Mouse (Mus musculus) kidney, postnatal 0 days (tissue): ENCODE data around the gene Gm4846. TPM values are rescaled to one million over a fixed set of nuclear protein-coding genes. Genes with fewer than 3 reads are reported as not detected.
"Not testable (repeated sequence)": the region's sequence is repeated elsewhere in the genome, so short reads cannot be mapped to it uniquely, and the experiment has no call there.

Experiments used
- ATAC-seq: fragments of 200-750 bp; cut with Nextera tagmentation; replicated peaks from 2 replicates; pipeline ENCODE4 v1.8.0; 2017; ENCODE audit warnings: low read depth, moderate number of reproducible peaks, moderate TSS enrichment, moderate library complexity; ENCODE audit not compliant: low FRiP score
- DNase-seq: peaks from one replicate; pipeline ENCODE4 v3.0.0-alpha.2; 2016; ENCODE audit warnings: low spot score
- H3K27ac ChIP-seq: fragments of 300-500 bp; sonication (generic); 2 replicates; pipeline ENCODE4 v1.5.1; 2014; ENCODE audit warnings: mild to moderate bottlenecking
- H3K27me3 ChIP-seq: fragments of 300-500 bp; sonication (generic); 2 replicates; pipeline ENCODE4 v1.6.1; 2014; ENCODE audit warnings: low read length, mixed read lengths; ENCODE audit not compliant: insufficient read depth
- H3K36me3 ChIP-seq: fragments of 300-500 bp; sonication (generic); 2 replicates; pipeline ENCODE4 v1.6.1; 2014; ENCODE audit warnings: low read length, mixed read lengths; ENCODE audit not compliant: insufficient read depth
- H3K4me1 ChIP-seq: fragments of 300-500 bp; sonication (generic); replicated peaks from 2 replicates; pipeline ENCODE4 v1.6.1; 2014; ENCODE audit warnings: antibody characterized with exemption, low read length, mixed read lengths; ENCODE audit not compliant: insufficient read depth
- H3K4me2 ChIP-seq: fragments of 300-500 bp; sonication (generic); 2 replicates; pipeline ENCODE4 v1.6.1; 2014; ENCODE audit warnings: mild to moderate bottlenecking, low read length, moderate library complexity, mixed read lengths
- H3K4me3 ChIP-seq: fragments of 300-500 bp; sonication (generic); replicated peaks from 2 replicates; pipeline ENCODE4 v1.5.1; 2014; ENCODE audit warnings: low read depth, low read length
- H3K9ac ChIP-seq: fragments of 300-500 bp; sonication (generic); 2 replicates; pipeline ENCODE4 v1.6.1; 2014; ENCODE audit warnings: low read depth, low read length
- H3K9me3 ChIP-seq: fragments of 300-500 bp; sonication (generic); replicated peaks from 2 replicates; pipeline ENCODE4 v1.6.1; 2016; ENCODE audit warnings: low read length, inconsistent platforms, mixed read lengths
- CTCF ChIP-seq: IDR thresholded peaks from 2 replicates; pipeline ENCODE4 v1.5.1; 2016; ENCODE audit warnings: antibody characterized with exemption, low read depth, mild to moderate bottlenecking, moderate library complexity
- WGBS: fragments of 180-500 bp; shearing (Covaris S2); extraction: QIAGEN DNeasy Blood & Tissue Kit; methylation state at CpG from one replicate; pipeline ENCODE4 v1.1.7; 2014; 5-methylcytosine and 5-hydroxymethylcytosine counted together
- polyA plus RNA-seq: library from polyadenylated mRNA; unstranded; fragments of >200 nt; fragmentation: Nextera tagmentation; extraction: Ambion mirVana; gene quantifications from 2 replicates; pipeline ENCODE4 v1.2.1, GENCODE M21; 2015

Gene Gm4846
- polyA plus RNA-seq, result not detected in 2 replicates

DNA sequence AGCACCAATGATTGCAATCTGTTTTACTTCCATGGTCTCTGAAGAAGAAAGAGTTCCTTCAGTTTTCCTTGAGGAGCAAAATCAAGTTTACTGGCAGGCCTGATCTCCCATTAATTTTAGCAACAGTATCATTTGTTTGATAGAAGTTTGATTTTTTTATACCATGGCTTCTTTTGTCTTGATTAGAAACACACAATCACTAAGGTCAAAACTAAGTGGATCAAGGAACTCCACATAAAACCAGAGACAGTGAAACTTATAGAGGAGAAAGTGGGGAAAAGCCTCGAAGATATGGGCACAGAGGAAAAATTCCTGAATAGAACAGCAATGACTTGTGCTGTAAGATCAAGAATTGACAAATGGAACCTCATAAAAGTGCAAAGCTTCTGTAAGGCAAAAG, at the start of gene Gm4846:
Gene Gm4846 (minus strand): TSS at position 101 of the 400 bp plus-strand sequence.
- not testable (repeated sequence) for H3K36me3 ChIP-seq
- 64% methylated on average over 1 of the region's 1 CpGs for WGBS

DNA sequence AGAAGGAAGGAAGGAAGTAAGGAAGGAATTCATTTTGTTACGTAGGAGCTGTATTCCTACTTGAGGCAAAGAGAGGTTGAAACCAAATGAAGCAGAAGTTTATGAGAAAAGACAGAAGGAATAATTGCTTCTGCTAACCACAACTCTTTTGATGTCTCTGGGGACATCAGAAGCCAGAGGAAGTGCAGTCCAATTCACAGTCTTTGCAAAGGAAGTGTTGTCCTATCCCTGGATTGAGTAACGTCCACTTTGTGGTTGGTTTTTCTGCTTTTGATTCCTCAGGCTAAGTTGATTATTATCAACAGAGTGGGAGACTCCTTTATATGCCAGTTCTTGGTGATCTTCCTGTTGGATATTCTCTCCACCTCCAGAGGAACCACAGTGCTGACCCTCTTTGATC, 34.1 kb upstream of the Gm4846 start:
- not testable (repeated sequence) for H3K27ac ChIP-seq, H3K9ac ChIP-seq, H3K4me2 ChIP-seq, ATAC-seq, H3K27me3 ChIP-seq, DNase-seq, H3K36me3 ChIP-seq, H3K9me3 ChIP-seq, H3K4me3 ChIP-seq, H3K4me1 ChIP-seq
- WGBS, result 65% methylated on average over 2 of the region's 2 CpGs

More for the DNA sequence above, at the start of gene Gm4846:
- DNase-seq, H3K4me2 ChIP-seq, H3K9me3 ChIP-seq, ATAC-seq, H3K27me3 ChIP-seq, H3K4me3 ChIP-seq, H3K4me1 ChIP-seq, H3K27ac ChIP-seq, H3K9ac ChIP-seq: not testable (repeated sequence)

DNA sequence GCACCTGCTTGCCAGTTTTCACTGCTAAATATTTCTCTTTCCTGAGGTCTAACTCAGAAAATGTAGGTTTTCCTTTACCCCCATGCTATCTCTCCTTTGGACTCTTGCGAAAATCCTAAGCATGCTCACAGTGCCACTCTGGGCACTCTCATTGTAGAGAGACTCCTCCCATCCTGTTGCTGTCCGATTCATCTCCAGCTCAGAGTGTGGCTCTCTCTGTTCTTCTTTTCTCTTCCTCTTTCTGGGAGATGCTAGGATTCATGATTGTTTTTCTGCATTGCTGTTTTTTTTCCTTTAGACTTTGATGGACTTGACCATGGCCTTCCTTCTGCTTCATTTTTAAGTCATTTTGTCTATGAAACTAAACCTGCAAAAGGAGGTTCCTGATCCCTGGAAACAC, 27.3 kb upstream of the Gm4846 start:
- not testable (repeated sequence) for H3K27me3 ChIP-seq, H3K4me2 ChIP-seq, DNase-seq, H3K4me1 ChIP-seq, H3K36me3 ChIP-seq, H3K27ac ChIP-seq, H3K9ac ChIP-seq, H3K4me3 ChIP-seq, ATAC-seq, H3K9me3 ChIP-seq
- 87% methylated on average over 2 of the region's 2 CpGs for WGBS

DNA sequence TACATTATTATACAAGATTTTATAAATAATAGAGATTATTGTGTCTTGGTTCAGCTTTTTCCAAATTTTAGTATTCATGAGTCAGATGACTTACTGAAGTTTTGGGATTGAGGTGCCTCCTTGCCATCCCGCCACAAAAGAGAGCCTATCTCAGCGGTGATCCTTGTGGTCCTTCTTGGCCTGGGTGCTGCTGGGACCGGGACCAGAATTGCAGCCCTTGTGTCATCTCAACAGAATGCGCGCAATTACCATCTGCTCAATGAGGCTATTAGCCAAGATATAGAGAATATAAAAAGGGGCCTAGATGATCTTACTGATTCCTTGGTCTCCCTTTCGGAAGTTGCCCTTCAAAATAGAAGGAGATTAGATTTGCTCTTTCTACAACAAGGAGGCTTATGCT, 22.2 kb upstream of the Gm4846 start:
- 88% methylated on average over 6 of the region's 6 CpGs for WGBS
- not testable (repeated sequence) for H3K9ac ChIP-seq, H3K4me1 ChIP-seq, H3K27ac ChIP-seq, DNase-seq, H3K9me3 ChIP-seq, H3K4me3 ChIP-seq, H3K4me2 ChIP-seq, H3K27me3 ChIP-seq, H3K36me3 ChIP-seq, ATAC-seq

DNA sequence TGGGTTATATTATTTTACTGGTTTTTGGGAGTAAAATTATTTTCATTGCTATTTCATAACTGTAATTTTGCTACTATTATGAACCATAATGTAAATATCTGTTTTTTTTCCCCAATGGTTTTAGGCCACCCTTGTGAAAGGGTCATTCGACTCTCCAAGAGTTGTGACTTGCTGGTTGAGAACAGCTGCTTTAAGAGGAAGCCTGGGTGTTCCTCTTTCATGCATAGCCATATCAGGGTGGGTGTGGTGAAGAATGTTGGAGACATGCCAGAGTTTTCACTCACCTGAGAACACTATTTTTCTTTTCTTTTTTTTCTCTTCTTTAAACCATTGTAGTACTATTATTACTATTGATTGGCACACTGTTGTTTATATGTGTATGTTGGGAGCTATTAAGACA, 19.2 kb upstream of the Gm4846 start:
- no peaks in the 10 kb centered on the region for H3K27me3 ChIP-seq
- H3K4me2 ChIP-seq, result no peak overlapping the region
- H3K4me1 ChIP-seq, result no peaks in the 10 kb centered on the region
- no peak for TF ChIP-seq CTCF
- H3K27ac ChIP-seq, result no peak overlapping the region
- ATAC-seq, result no peak
- no peaks in the 10 kb centered on the region for H3K36me3 ChIP-seq
- no peak overlapping the region for H3K4me3 ChIP-seq
- no peak overlapping the region for H3K9ac ChIP-seq
- WGBS, result 86% methylated on average over 1 of the region's 1 CpGs
- no peaks in the 10 kb centered on the region for H3K9me3 ChIP-seq
- no peak for DNase-seq

DNA sequence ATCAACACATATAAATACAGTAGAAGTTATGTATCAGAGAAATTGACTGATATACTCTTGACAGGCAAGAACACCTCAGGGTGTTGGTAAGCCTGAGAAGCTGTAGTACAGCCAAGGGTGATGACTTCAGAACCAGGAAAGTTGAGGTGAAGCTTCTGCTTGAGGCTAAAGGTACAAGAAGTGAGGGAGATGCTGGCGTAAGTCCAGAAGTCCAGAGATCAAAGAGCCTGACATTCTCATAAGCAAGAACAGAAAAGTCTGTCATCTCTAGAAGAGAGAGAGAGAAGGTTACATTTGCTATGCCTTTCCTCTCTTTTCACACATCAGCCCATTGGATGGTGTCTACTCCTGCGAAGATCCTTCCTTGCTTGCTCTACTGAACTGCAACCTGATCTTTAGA, 6.8 kb upstream of the Gm4846 start:
- H3K36me3 ChIP-seq, ATAC-seq, H3K27me3 ChIP-seq, H3K9me3 ChIP-seq, H3K4me1 ChIP-seq, H3K9ac ChIP-seq, H3K27ac ChIP-seq, H3K4me2 ChIP-seq, DNase-seq, H3K4me3 ChIP-seq: not testable (repeated sequence)
- 86% methylated on average over 2 of the region's 2 CpGs for WGBS

DNA sequence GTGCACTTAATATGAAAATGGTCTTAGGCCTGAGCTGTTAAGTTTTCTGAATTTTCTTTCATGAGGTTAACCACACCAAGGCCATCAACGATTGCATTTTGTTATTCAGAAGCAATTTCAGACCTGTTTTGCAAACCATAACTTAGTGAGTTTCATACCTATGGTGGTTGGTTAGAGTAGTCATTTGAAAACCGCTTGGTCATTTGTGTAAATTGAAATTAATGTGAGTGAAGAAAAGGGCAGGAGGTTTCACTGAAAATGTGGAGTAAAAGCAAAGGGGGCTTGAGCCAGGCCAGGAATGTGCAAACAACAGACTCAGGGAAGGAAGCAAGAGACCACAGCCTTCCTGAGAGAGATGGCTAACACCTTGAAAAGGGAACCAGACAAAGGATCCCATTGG, 17.9 kb downstream of the Gm4846 start:
- 90% methylated on average over 2 of the region's 2 CpGs for WGBS
- ATAC-seq (no peak), DNase-seq (no peak)
- Histone ChIP-seq H3K27me3 (no peaks in the 10 kb centered on the region), H3K4me2 (no peak overlapping the region), H3K9ac (no peak overlapping the region), H3K4me3 (no peak overlapping the region), H3K36me3 (no peaks in the 10 kb centered on the region), H3K4me1 (no peaks in the 10 kb centered on the region), H3K27ac (no peak overlapping the region), H3K9me3 (no peaks in the 10 kb centered on the region)
- no peak for TF ChIP-seq CTCF
